Mouse (Mus musculus): ENCODE measurements around the gene Cnksr3.

Gene Cnksr3

GRCm38 (mm10) chr10:7077971-7078370, 134.1 kb downstream of the Cnksr3 start:
- DNase-seq (ENCODE audit: low spot score): no peak

- DNase-seq (ENCODE audit: low spot score): no peak
These were observed 134.6 kb downstream of the Cnksr3 start for GRCm38 (mm10) chr10:7077389-7077808.

DNA sequence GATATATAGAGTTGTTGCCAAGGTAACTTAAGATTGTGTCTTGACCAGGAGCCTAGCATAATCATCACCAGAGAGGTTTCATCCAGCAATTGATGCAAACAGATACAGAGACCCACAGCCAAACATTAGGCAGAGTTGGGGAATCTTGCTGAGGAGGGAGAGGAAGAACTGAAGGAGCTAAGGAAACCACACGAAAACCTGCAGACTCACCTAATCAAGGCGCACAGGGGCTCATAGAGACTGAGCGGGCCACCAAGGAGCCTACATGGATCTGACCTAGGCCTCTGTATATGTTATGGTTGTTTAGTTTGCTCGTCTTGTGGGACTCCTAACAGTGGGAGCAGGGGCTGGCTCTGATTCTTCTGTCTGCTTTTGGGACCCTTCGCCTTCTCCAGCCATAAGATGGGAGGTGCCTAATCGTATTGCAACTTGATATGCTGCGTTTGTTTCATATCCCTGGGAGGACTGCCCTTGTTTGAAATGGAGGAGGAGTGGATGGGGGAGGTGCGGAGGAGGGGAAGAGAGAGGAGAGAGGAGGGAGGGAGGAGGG, 135.3 kb downstream of the Cnksr3 start:
- DNase-seq (ENCODE audit: low spot score): no peak

- no peak for DNase-seq (ENCODE audit: low spot score)
These were observed 135.8 kb downstream of the Cnksr3 start for GRCm38 (mm10) chr10:7076201-7076600.

GRCm38 (mm10) chr10:7075661-7076060, 136.4 kb downstream of the Cnksr3 start:
- DNase-seq (ENCODE audit: low spot score): no peak

GRCm38 (mm10) chr10:7074231-7074630, 137.8 kb downstream of the Cnksr3 start:
- DNase-seq (ENCODE audit: low spot score): no peak

DNA sequence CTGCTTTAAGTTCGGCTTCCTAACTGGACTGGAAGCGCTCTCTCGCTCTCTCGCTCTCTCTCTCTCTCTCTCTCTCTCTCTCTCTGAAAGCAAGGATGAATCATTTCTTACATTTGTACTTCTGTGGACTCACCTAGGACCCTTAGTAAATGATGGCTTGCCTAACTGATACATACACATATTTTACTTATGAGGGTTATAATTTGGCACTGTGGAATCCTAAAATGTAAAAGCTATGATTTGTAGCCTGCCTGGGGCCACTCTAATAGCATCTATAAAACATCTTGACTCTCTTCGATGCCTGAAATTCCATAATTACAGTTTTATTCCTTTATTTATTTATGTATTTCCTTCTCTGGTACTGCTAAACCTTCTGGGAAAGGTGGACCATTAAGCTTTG, 141.1 kb downstream of the Cnksr3 start:
- DNase-seq (ENCODE audit: low spot score): no peak

GRCm38 (mm10) chr10:7070100-7070835, 141.8 kb downstream of the Cnksr3 start:
- no peak for DNase-seq (ENCODE audit: low spot score)

DNA sequence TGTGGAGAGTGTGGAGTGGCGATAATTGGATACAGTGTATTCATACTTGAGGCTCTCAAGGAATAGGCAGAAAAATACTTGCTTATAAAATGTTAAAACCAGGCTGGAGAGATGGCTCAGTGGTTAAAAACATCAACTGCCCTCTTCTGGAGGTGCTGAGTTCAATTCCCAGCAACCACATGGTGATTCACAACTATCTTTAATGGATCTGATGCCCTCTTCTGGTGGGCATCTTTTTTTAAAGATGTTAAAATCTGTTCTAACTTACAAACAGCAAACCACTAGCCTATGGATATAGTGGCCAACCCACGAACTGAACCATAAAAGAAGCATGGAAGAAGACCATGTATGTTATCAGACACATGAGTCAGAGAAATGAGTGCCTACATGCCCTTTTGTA, 142.9 kb downstream of the Cnksr3 start:
- DNase-seq (ENCODE audit: low spot score): no peak
